Mouse (Mus musculus) midbrain, embryonic 15.5 days (tissue): Measurements from ENCODE around the gene 2210408I21Rik. TPM values are rescaled to one million over a fixed set of nuclear protein-coding genes. Genes with fewer than 3 reads are reported as not detected.

Experiments
- ATAC-seq: fragments of 200-750 bp; cut with Nextera tagmentation; replicated peaks from 2 replicates; pipeline ENCODE4 v1.8.0; 2017; ENCODE audit warnings: moderate TSS enrichment
- H3K27ac ChIP-seq: fragments of 300-500 bp; sonication (generic); 2 replicates; pipeline ENCODE4 v1.5.1; 2015; ENCODE audit warnings: mild to moderate bottlenecking, inconsistent platforms
- H3K27me3 ChIP-seq: fragments of 300-500 bp; sonication (generic); replicated peaks from 2 replicates; pipeline ENCODE4 v1.6.1; 2015; ENCODE audit warnings: inconsistent platforms
- H3K36me3 ChIP-seq: fragments of 300-500 bp; sonication (generic); replicated peaks from 2 replicates; pipeline ENCODE4 v1.6.1; 2015; ENCODE audit warnings: inconsistent platforms
- H3K4me1 ChIP-seq: fragments of 300-500 bp; sonication (generic); 2 replicates; pipeline ENCODE4 v1.6.1; 2015; ENCODE audit warnings: inconsistent platforms
- H3K4me2 ChIP-seq: fragments of 300-500 bp; sonication (generic); 2 replicates; pipeline ENCODE4 v1.6.1; 2015; ENCODE audit warnings: inconsistent platforms, mild to moderate bottlenecking, moderate library complexity
- H3K4me3 ChIP-seq: fragments of 300-500 bp; sonication (generic); 2 replicates; pipeline ENCODE4 v1.5.1; 2015; ENCODE audit warnings: mild to moderate bottlenecking, inconsistent platforms
- H3K9ac ChIP-seq: fragments of 300-500 bp; sonication (generic); 2 replicates; pipeline ENCODE4 v1.6.1; 2015; ENCODE audit warnings: mild to moderate bottlenecking, inconsistent platforms
- H3K9me3 ChIP-seq: fragments of 300-500 bp; sonication (generic); 2 replicates; pipeline ENCODE4 v1.6.1; 2016; ENCODE audit warnings: inconsistent platforms
- WGBS: fragments of 180-500 bp; shearing (Covaris S2); methylation state at CpG from one replicate; pipeline ENCODE4 v1.1.7; 2015; ENCODE audit warnings: mixed read lengths; 5-methylcytosine and 5-hydroxymethylcytosine counted together
- polyA plus RNA-seq: library from polyadenylated mRNA; unstranded; fragments of >200 nt; fragmentation: Nextera tagmentation; extraction: Ambion mirVana; gene quantifications from 2 replicates; pipeline ENCODE4 v1.2.1, GENCODE M21; 2015

2210408I21Rik gene
- polyA plus RNA-seq, 1 experiment from 2014 or later = 13.4 TPM

DNA sequence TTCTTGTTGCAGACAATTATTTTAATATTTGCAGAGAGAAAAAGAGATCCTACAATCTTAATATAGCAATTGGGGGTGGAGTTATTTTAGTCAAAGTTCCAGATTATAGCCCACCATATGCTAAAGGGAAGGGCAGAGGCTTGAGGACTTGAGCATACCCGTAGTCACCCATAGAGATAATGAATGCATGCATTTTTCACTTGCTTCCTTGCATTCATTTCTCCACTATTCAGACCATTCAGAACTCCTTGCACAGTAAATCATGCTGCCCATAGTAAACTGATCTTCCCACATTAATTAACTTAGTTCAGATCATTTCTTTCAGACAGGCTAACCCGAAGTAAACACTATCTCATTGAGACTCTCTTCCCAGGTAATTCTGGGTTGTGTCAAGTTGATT lies 277.5 kb downstream of the 2210408I21Rik start:
- Histone ChIP-seq H3K36me3 (no peaks in the 10 kb centered on the region), H3K4me3 (no peak overlapping the region), H3K27ac (no peak overlapping the region), H3K9me3 (no peaks in the 10 kb centered on the region), H3K9ac (no peak overlapping the region), H3K27me3 (no peaks in the 10 kb centered on the region), H3K4me1 (no peaks in the 10 kb centered on the region), H3K4me2 (no peak overlapping the region)
- ATAC-seq = no peak
- WGBS = 42% methylated on average over 2 of the region's 2 CpGs

DNA sequence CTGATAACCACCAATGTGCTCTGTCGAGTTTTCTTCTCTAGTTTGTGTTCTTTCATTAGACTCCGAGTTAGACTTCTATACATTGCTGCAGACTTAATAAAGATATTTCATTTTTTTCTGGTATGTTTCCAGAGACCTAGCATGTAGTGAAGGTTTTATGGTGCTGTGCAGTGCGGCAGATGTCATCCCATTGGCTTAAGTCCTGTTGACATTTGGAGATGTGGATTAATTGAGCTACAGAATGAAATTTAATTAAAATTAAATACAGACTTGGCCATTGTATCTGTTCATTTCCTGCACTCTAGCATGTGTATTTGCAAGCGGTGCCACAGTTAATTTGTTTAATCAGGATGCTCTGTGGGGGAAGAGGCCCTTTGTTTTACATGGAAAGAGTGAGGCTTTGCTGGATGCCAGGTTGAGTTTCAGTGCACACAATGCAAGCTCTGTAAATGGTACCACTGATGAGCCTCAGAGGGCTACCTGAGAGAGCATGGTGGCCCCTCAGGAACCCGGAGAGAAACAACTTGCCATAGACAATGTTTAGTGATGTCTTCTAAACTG lies 314.7 kb downstream of the 2210408I21Rik start:
- no peaks in the 10 kb centered on the region for H3K4me1 ChIP-seq
- H3K4me2 ChIP-seq = no peak overlapping the region
- no peak overlapping the region for H3K27ac ChIP-seq
- peaks cover 3% of the 10 kb centered on the region; the same call in 1 of the 2 replicates for H3K9me3 ChIP-seq
- no peak for ATAC-seq
- H3K4me3 ChIP-seq = no peak overlapping the region
- no peaks in the 10 kb centered on the region for H3K36me3 ChIP-seq
- no peak overlapping the region for H3K9ac ChIP-seq
- H3K27me3 ChIP-seq = no peaks in the 10 kb centered on the region
- WGBS = 88% methylated on average over 5 of the region's 5 CpGs

DNA sequence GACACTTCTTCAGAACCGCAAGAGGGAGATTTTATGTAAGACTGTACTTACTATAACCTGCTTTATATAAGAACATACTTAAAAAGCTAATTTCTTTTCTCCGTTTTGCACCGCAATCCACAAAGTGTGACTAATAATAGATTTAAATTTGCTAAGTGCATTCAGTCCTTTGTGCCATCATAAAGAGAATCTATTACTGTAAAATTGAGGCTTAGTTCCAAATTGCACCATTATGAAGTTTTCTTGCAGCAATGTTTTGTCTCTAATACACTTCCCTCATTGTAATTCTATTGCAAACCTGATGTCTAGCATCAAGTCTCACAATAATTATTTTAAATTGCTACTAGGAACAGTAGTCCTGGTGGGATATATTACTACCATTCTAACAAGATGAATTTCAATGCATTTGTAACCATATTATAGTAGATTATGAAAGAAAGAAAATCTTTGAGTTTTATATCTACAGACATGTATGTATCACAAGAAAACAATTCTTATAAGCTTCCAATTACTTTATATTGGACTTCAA lies 334.8 kb downstream of the 2210408I21Rik start:
- Histone ChIP-seq H3K27me3 (no peaks in the 10 kb centered on the region), H3K9me3 (no peaks in the 10 kb centered on the region)

GRCm38 (mm10) chr13:77476420-77476819 lies 341.1 kb downstream of the 2210408I21Rik start:
- Histone ChIP-seq H3K27me3 (no peaks in the 10 kb centered on the region), H3K9me3 (no peaks in the 10 kb centered on the region), H3K36me3 (no peaks in the 10 kb centered on the region), H3K9ac (no peak overlapping the region), H3K4me3 (no peak overlapping the region), H3K4me2 (no peak overlapping the region), H3K27ac (peak overlapping the region; percentile 25; the same call in 1 of the 2 replicates), H3K4me1 (peaks cover 18% of the 10 kb centered on the region)
- peak; percentile 55; the same call in 1 of the 2 replicates for ATAC-seq
- 43% methylated on average over 4 of the region's 4 CpGs for WGBS

More for the DNA sequence above, 334.8 kb downstream of the 2210408I21Rik start:
- Histone ChIP-seq H3K4me2 (no peak overlapping the region), H3K27ac (no peak overlapping the region), H3K36me3 (no peaks in the 10 kb centered on the region), H3K4me3 (no peak overlapping the region), H3K9ac (no peak overlapping the region), H3K4me1 (no peaks in the 10 kb centered on the region)
- WGBS = 71% methylated on average over 3 of the region's 3 CpGs
- no peak for ATAC-seq

DNA sequence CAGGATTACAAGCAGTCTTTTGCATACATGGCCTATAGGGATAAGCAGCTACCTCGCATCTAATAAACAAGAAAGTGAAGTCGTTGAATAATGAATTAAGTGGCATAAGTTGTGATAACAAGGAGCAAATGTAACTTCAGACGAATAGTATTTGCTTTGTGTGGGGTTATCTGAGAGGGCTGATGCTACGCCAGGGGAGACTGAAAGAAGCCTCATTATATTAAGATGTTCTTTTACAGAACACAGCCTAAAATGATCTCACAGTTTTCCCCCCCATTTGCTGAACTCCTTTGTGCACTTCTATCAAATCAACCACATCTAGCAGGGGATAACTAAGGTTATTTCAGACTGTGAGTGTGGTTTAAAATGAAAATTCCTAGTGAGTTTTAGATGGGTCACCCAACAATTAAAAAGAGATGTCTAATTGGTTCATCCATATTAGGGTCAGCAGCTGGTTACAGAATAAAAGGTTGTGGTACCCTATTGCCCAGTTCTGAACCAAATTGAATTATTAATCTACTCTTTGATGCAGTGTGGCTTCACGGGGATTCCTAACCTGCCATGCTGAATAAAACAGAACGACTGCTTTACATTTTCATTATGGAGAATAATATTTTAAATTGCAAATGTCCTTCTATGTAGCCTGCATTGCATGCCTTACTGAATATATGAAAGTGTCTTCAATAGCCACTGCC lies 343.2 kb downstream of the 2210408I21Rik start:
- H3K4me2 ChIP-seq = no peak overlapping the region
- H3K36me3 ChIP-seq = no peaks in the 10 kb centered on the region
- peak overlapping the region; percentile 38; the same call in 1 of the 2 replicates for H3K27ac ChIP-seq
- 16% methylated on average over 6 of the region's 6 CpGs for WGBS
- no peak overlapping the region for H3K4me3 ChIP-seq
- no peaks in the 10 kb centered on the region for H3K9me3 ChIP-seq
- no peak overlapping the region for H3K9ac ChIP-seq
- peaks cover 18% of the 10 kb centered on the region for H3K4me1 ChIP-seq
- H3K27me3 ChIP-seq = no peaks in the 10 kb centered on the region
- ATAC-seq = peak; percentile 80

GRCm38 (mm10) chr13:77489938-77490651 lies 354.8 kb downstream of the 2210408I21Rik start:
- no peak for ATAC-seq
- no peaks in the 10 kb centered on the region for H3K4me1 ChIP-seq
- no peak overlapping the region for H3K27ac ChIP-seq
- H3K4me2 ChIP-seq = no peak overlapping the region
- no peak overlapping the region for H3K9ac ChIP-seq
- no peaks in the 10 kb centered on the region for H3K27me3 ChIP-seq
- H3K36me3 ChIP-seq = no peaks in the 10 kb centered on the region
- no peak overlapping the region for H3K4me3 ChIP-seq
- WGBS = 46% methylated on average over 3 of the region's 3 CpGs
- H3K9me3 ChIP-seq = no peaks in the 10 kb centered on the region

GRCm38 (mm10) chr13:77514046-77514445 lies 378.7 kb downstream of the 2210408I21Rik start:
- no peak overlapping the region for H3K4me2 ChIP-seq
- no peaks in the 10 kb centered on the region for H3K9me3 ChIP-seq
- H3K4me3 ChIP-seq = no peak overlapping the region
- no peaks in the 10 kb centered on the region for H3K27me3 ChIP-seq
- WGBS = 86% methylated on average over 1 of the region's 1 CpGs
- no peak overlapping the region for H3K27ac ChIP-seq
- no peak for ATAC-seq
- no peaks in the 10 kb centered on the region for H3K4me1 ChIP-seq
- no peak overlapping the region for H3K9ac ChIP-seq
- no peaks in the 10 kb centered on the region for H3K36me3 ChIP-seq

GRCm38 (mm10) chr13:77528960-77529699 lies 393.8 kb downstream of the 2210408I21Rik start:
- no peak overlapping the region for H3K9ac ChIP-seq
- no peaks in the 10 kb centered on the region for H3K4me1 ChIP-seq
- H3K27me3 ChIP-seq = no peaks in the 10 kb centered on the region
- H3K4me2 ChIP-seq = no peak overlapping the region
- no peaks in the 10 kb centered on the region for H3K36me3 ChIP-seq
- 52% methylated on average over 8 of the region's 8 CpGs for WGBS
- H3K27ac ChIP-seq = no peak overlapping the region; the same call in 1 of the 2 replicates
- H3K4me3 ChIP-seq = no peak overlapping the region
- ATAC-seq = peak; percentile 84
- H3K9me3 ChIP-seq = no peaks in the 10 kb centered on the region

- H3K9me3 ChIP-seq = no peaks in the 10 kb centered on the region
- H3K27ac ChIP-seq = no peak overlapping the region
- no peak for ATAC-seq
These were observed 394.4 kb downstream of the 2210408I21Rik start for GRCm38 (mm10) chr13:77529760-77530159.

GRCm38 (mm10) chr13:77537466-77537865 lies 402.1 kb downstream of the 2210408I21Rik start:
- H3K9ac ChIP-seq = no peak overlapping the region
- H3K36me3 ChIP-seq = no peaks in the 10 kb centered on the region
- H3K4me1 ChIP-seq = no peaks in the 10 kb centered on the region
- no peak overlapping the region for H3K4me3 ChIP-seq
- no peak for ATAC-seq
- no peaks in the 10 kb centered on the region for H3K27me3 ChIP-seq
- no peaks in the 10 kb centered on the region for H3K9me3 ChIP-seq
- no peak overlapping the region for H3K27ac ChIP-seq
- 94% methylated on average over 4 of the region's 4 CpGs for WGBS
- no peak overlapping the region for H3K4me2 ChIP-seq

More at GRCm38 (mm10) chr13:77529760-77530159, 394.4 kb downstream of the 2210408I21Rik start:
- no peaks in the 10 kb centered on the region for H3K36me3 ChIP-seq
- H3K27me3 ChIP-seq = no peaks in the 10 kb centered on the region
- no peak overlapping the region for H3K4me2 ChIP-seq
- no peak overlapping the region for H3K4me3 ChIP-seq
- H3K9ac ChIP-seq = no peak overlapping the region
- no peaks in the 10 kb centered on the region for H3K4me1 ChIP-seq

DNA sequence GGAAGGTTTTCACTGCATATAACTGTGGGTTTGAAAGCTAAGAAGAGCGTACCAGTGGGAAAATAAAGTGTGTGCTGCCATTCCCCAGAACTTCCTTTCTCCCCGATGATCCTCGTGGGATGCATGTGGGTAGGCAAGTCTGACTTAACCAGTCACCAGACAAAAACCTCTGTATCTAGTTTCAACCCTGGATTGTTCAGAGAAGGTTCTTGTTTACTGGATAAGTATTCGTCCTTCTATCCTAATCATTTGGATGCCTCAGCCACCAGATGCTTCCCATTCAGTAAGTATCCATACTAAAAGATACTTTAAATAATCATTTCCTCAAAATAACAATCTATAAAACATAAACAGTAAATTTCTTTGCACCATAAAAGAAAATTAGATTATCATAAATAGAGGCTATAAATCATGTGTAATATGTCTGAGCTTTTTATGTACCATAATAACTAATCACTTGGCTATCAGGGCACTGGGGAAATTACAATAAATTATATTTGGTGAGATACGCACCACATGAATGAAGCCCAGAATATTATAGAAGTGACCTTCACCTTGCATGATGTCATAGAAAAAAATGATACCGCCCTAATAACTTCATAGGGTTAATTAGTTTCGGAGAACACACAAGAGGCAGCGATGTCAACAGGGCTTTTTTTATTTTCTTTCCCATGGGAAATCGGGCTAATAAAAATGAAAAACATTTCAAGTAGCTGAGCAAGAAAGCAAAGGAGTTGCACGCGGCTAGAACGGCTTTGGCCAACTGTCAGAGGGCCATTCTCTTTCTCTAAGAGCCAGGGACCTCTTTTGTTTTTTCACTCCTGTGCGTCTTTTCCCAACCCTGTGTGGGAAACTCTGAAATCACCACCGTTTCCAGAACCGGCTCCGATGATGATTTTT lies 412.4 kb downstream of the 2210408I21Rik start:
- WGBS = 27% methylated on average over 16 of the region's 16 CpGs
- Histone ChIP-seq H3K36me3 (no peaks in the 10 kb centered on the region), H3K4me1 (peaks cover 6% of the 10 kb centered on the region), H3K27ac (no peak overlapping the region), H3K4me3 (peak overlapping the region; percentile 9; the same call in 1 of the 2 replicates), H3K27me3 (no peaks in the 10 kb centered on the region), H3K9ac (peak overlapping the region; percentile 13; the same call in 1 of the 2 replicates), H3K4me2 (peak overlapping the region; percentile 37), H3K9me3 (no peaks in the 10 kb centered on the region)
- ATAC-seq = peak; percentile 73; the same call in 1 of the 2 replicates
